Mouse (Mus musculus) olfactory bulb, adult 2 months (tissue): Measurements from ENCODE around the gene Atp1a2.

Source experiments
- CTCF ChIP-seq: fragments of 200-500 bp; IDR thresholded peaks from 2 replicates; pipeline ENCODE4 v1.5.1; 2012; ENCODE audit warnings: low read depth, mild to moderate bottlenecking, low read length, moderate library complexity; ENCODE audit not compliant: insufficient read depth
- POLR2A ChIP-seq: fragments of 200-500 bp; IDR thresholded peaks from 2 replicates; pipeline ENCODE4 v1.6.1; 2012; ENCODE audit warnings: mild to moderate bottlenecking, low read depth, low read length, moderate library complexity; ENCODE audit not compliant: insufficient read depth

- no peak for TF ChIP-seq CTCF
- peak; percentile 54; the same call in 1 of the 2 replicates for TF ChIP-seq POLR2A
Measured at GRCm38 (mm10) chr1:172297611-172298537, at the start of gene Atp1a2.
